Comparison of ENCODE assay signal across 8 mouse cellular contexts in the genomic region with DNA sequence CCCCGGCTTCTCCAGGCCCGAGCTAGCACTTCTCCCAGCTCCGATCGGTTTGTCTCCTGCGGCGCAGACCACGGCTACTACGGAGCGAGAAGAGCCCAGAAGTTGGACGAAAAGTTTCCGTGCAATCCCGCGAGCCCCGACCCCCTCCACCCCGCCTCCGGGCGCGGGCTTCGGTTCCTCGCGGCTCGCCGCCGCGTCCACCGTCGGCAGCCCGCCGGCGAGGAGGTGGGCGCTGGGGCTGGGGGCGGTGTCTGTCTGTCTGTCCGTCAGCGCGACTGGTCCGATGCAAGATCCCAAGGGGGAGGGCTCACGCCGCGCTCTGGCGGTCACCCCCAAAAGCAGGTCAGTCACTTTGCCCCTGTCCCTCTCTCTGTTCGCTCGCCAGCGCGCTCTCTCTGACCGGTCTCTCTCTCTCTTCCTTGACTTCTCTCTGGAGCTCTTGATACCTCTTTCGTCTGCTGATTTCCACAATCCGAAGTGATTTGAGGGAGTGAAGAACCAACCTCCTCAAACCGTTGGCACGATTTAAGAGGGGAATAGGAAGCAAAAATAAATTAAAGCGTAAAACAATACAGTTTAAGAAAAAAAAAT. TPM values are rescaled to one million over a fixed set of nuclear protein-coding genes. Genes with fewer than 3 reads are reported as not detected.
DNase-seq lines count a peak whose midpoint lies in the region; ATAC-seq and TF ChIP-seq lines count a peak whose summit lies in the region.

No protein-coding gene starts in this region.

- no peak for TF ChIP-seq POLR2A in cerebellum, adult 2 months (IDR thresholded peaks at IDR 0.05; ENCODE audit: borderline replicate concordance, insufficient read depth, low read length)

- H3K36me3 ChIP-seq in ES-E14 (ENCODE audit: control insufficient read depth, insufficient read depth, low read length, poor library complexity, severe bottlenecking) = no peaks in the 10 kb centered on the region
- no peaks in the 10 kb centered on the region for H3K36me3 ChIP-seq in hindbrain, embryonic 14.5 days (replicated peaks; ENCODE audit: control insufficient read depth, insufficient read depth)

- under 1% methylated on average over 50 of the region's 50 CpGs for WGBS in cerebellum, adult 2 months
- under 1% methylated on average over 50 of the region's 50 CpGs for WGBS in hindbrain, embryonic 14.5 days

- H3K27me3 ChIP-seq in cerebellum, adult 2 months (ENCODE audit: control insufficient read depth, insufficient read depth, low read length) = no peaks in the 10 kb centered on the region
- no peaks in the 10 kb centered on the region for H3K27me3 ChIP-seq in hindbrain, embryonic 14.5 days (ENCODE audit: control insufficient read depth, insufficient read depth, low read length)

- H3K27ac ChIP-seq in ES-E14 (ENCODE audit: insufficient read depth, low read depth, low read length, poor library complexity, severe bottlenecking) = no peak overlapping the region
- peak overlapping the region; percentile 83 for H3K27ac ChIP-seq in cerebellum, adult 2 months (ENCODE audit: insufficient read depth, low read length)
- peak overlapping the region; percentile 88 for H3K27ac ChIP-seq in hindbrain, embryonic 14.5 days

- H3K4me1 ChIP-seq in ES-E14 (ENCODE audit: control insufficient read depth in 2 of 2, insufficient read depth in 2 of 2, low read length in 2 of 2, poor library complexity in 1 of 2) = peaks cover 7 to 21% of the 10 kb centered on the region in 2 experiments; a peak in 3 of 4 replicates
- H3K4me1 ChIP-seq in cerebellum, adult 2 months (ENCODE audit: control insufficient read depth, insufficient read depth, low read length) = peaks cover 15% of the 10 kb centered on the region
- peaks cover 42% of the 10 kb centered on the region for H3K4me1 ChIP-seq in hindbrain, embryonic 14.5 days (replicated peaks; ENCODE audit: control insufficient read depth, insufficient read depth, low read length)

- in situ Hi-C loops in ES-E14 (cut with MboI; ENCODE audit: low sequenced_read_pairs in 2 of 2, unreplicated experiment in 2 of 2) = loop anchor here in 1 of 2 experiments (5.0 kb wide), 1 partner anchor 299 kb away; a partner anchor contains a TSS

- no peaks in the 10 kb centered on the region for H3K9me3 ChIP-seq in ES-E14 (ENCODE audit: control insufficient read depth, insufficient read depth, low read depth, low read length)
- H3K9me3 ChIP-seq in hindbrain, embryonic 14.5 days (ENCODE audit: control insufficient read depth, low read length) = no peaks in the 10 kb centered on the region

- TF ChIP-seq CTCF in cerebellum, adult 2 months (IDR thresholded peaks at IDR 0.05; ENCODE audit: borderline replicate concordance, insufficient read depth, low read depth, low read length) = no peak

- H3K9ac ChIP-seq in ES-E14 (ENCODE audit: insufficient read depth, low read depth, low read length, poor library complexity, severe bottlenecking) = peak overlapping the region; percentile 85
- peak overlapping the region; percentile 84 for H3K9ac ChIP-seq in hindbrain, embryonic 14.5 days

- DNase-seq in ES-E14 (ENCODE audit: low read depth, low spot score) = peak; percentile 30
- DNase-seq in cerebellum, adult 2 months = peak; percentile 67 to 68
- peak; percentile 18 to 35 for DNase-seq in frontal cortex, postnatal 25 days (ENCODE audit: low spot score in 2 of 2)
- peak; percentile 46 for DNase-seq in hindbrain, embryonic 14.5 days (ENCODE audit: low spot score)
- peak; percentile 37 to 46 for DNase-seq in left cerebral cortex, adult 8-10 months (ENCODE audit: low spot score in 2 of 2)
- DNase-seq in lung, postnatal 4 days = peak; percentile 79 to 86
- peak; percentile 72 to 80 for DNase-seq in right cerebral cortex, postnatal 10 days (ENCODE audit: low spot score in 2 of 2)

- H3K4me2 ChIP-seq in hindbrain, embryonic 14.5 days (replicated peaks) = peak overlapping the region; percentile 85

- ATAC-seq in hindbrain, embryonic 14.5 days (ENCODE audit: low FRiP score) = no peak
- no peak for ATAC-seq in inflammation-experienced regulatory T-cells, adult 6 months

- peak overlapping the region; percentile 72 to 86 for H3K4me3 ChIP-seq in ES-E14 (ENCODE audit: insufficient read depth in 1 of 2, low read depth in 1 of 2, low read length in 2 of 2, poor library complexity in 1 of 2, severe bottlenecking in 1 of 2)
- peak overlapping the region; percentile 83 for H3K4me3 ChIP-seq in cerebellum, adult 2 months (replicated peaks; ENCODE audit: insufficient read depth, low read depth, low read length)
- H3K4me3 ChIP-seq in hindbrain, embryonic 14.5 days (replicated peaks; ENCODE audit: low read length) = peak overlapping the region; percentile 78

TF ChIP-seq in ES-E14, 5 proteins besides CTCF, POLR2A, EP300 and RAD21:
- TF ChIP-seq MAFK (IDR thresholded peaks at IDR 0.05; ENCODE audit: insufficient read depth, low read depth, low read length) = no peak

RNA-seq across cellular contexts. Expression of a gene that starts 0.5 kb away (rescaled TPM):
- total RNA-seq in ES-E14 (2012; rRNA removed) = 53.0 and 112 TPM in 2 replicates
- polyA plus RNA-seq in cerebellum, adult 2 months (2012; rRNA removed) = 195 and 196 TPM in 2 replicates
- 4.1 and 6.5 TPM in 2 replicates for polyA plus RNA-seq in hindbrain, embryonic 14.5 days (2014; fragmentation: Nextera tagmentation; extraction: Ambion mirVana)
- 10 to 100 TPM; 77.1 to 81.3 (median 79.9) TPM for total RNA-seq in left cerebral cortex, adult 8-10 months (2022)
- polyA plus RNA-seq in inflammation-experienced regulatory T-cells, adult 6 months (2017; shearing (Covaris generic)) = not detected

Comparison
In these comparisons a context has a peak if more than half of its experiments do, and no peak if none do; other contexts are left out.
1. DNase-seq: peak in every context shown above with its lines; median percentile 82 in lung, postnatal 4 days; 76 in right cerebral cortex, postnatal 10 days; 68 in cerebellum, adult 2 months; 46 in hindbrain, embryonic 14.5 days; 42 in left cerebral cortex, adult 8-10 months; 30 in ES-E14; 26 in frontal cortex, postnatal 25 days.
2. RNA of a gene that starts 0.5 kb away (polyA plus RNA-seq): 195 to 196 TPM in cerebellum, adult 2 months; 4.1 to 6.5 TPM in hindbrain, embryonic 14.5 days and not detected in inflammation-experienced regulatory T-cells, adult 6 months; every median in the first group is over 10 times any median in the second.
3. Peak in every context shown above with its lines, with median percentiles within 50 percentile points of each other: H3K4me3 ChIP-seq.